Comparison of ENCODE assay signal across 8 mouse cellular contexts in genomic region chr11:90129793-90130624, GRCm38 (mm10). TPM values are rescaled to one million over a fixed set of nuclear protein-coding genes. Genes with fewer than 3 reads are reported as not detected.
A peak's percentile ranks its signal among the peaks of the same experiment; 100 is the strongest.
DNase-seq lines count a peak whose midpoint lies in the region; ATAC-seq lines count a peak whose summit lies in the region.

No protein-coding gene starts in this region.

- H3K36me3 ChIP-seq in heart, embryonic 12.5 days, result no peaks in the 10 kb centered on the region

- peaks cover 28% of the 10 kb centered on the region for H3K4me1 ChIP-seq in heart, embryonic 12.5 days (replicated peaks)

- no peaks in the 10 kb centered on the region for H3K27me3 ChIP-seq in heart, embryonic 12.5 days (replicated peaks)

- H3K27ac ChIP-seq in heart, embryonic 12.5 days (ENCODE audit: poor library complexity, severe bottlenecking), result peak overlapping the region; percentile 78

- H3K9me3 ChIP-seq in heart, embryonic 12.5 days (replicated peaks), result no peaks in the 10 kb centered on the region

- peak overlapping the region; percentile 38 for H3K4me2 ChIP-seq in heart, embryonic 12.5 days

- peak; percentile 59 for DNase-seq in embryo, embryonic 10 days (ENCODE audit: low spot score)
- DNase-seq in embryo, embryonic 9.5 days (ENCODE audit: extremely low spot score), result no peak
- DNase-seq in kidney, adult 9 months, result peak; percentile 33
- DNase-seq in layer of hippocampus, postnatal 10 days (ENCODE audit: low spot score in 2 of 2), result no peak
- no peak for DNase-seq in right cerebral cortex, postnatal 4 days
- DNase-seq in spleen, postnatal 14 days (ENCODE audit: low spot score in 2 of 2), result no peak

- H3K9ac ChIP-seq in heart, embryonic 12.5 days, result no peak overlapping the region

- peak; percentile 89 for ATAC-seq in heart, embryonic 12.5 days (ENCODE audit: insufficient number of reproducible peaks, low FRiP score)
- 0 out of 2 replicates have a peak, but pooled peaks have one; percentile 21 for ATAC-seq in megakaryocyte progenitor cell, adult 5-6 weeks (replicated peaks; ENCODE audit: poor library complexity)

- no peak overlapping the region for H3K4me3 ChIP-seq in heart, embryonic 12.5 days

- 29% methylated on average over 12 of the region's 12 CpGs for WGBS in heart, embryonic 12.5 days

RNA-seq across cellular contexts. Expression of gene Gm45716, which starts 57.5 kb away (rescaled TPM):
- 48.2 and 49.5 TPM in 2 replicates for polyA plus RNA-seq in heart, embryonic 12.5 days (2016; fragmentation: Nextera tagmentation; extraction: Ambion mirVana)
- 4.5 and 5.7 TPM in 2 replicates for total RNA-seq in megakaryocyte progenitor cell, adult 5-6 weeks (2015)
- total RNA-seq in megakaryocyte progenitor cell, adult 5-6 weeks (2017), result 7.0 and 12.2 TPM in 2 replicates
- total RNA-seq in layer of hippocampus, postnatal 10 days (2021), result 10 to 100 TPM in 1 of 2 experiments, 1 to 10 TPM in 1; 7.7 to 10.8 TPM

Comparison
In these comparisons a context has a peak if more than half of its experiments do, and no peak if none do; other contexts are left out.
1. DNase-seq: peak in embryo, embryonic 10 days (single experiment) and kidney, adult 9 months (single experiment); none in embryo, embryonic 9.5 days (single experiment), layer of hippocampus, postnatal 10 days (0 of 2), right cerebral cortex, postnatal 4 days (single experiment) and spleen, postnatal 14 days (0 of 2).